Mouse (Mus musculus) effector memory CD4-positive, alpha-beta T cell, adult 7 months (primary cell): ENCODE measurements around the gene Cmpk1. TPM values are rescaled to one million over a fixed set of nuclear protein-coding genes. Genes with fewer than 3 reads are reported as not detected.

Source experiments
- polyA plus RNA-seq: library from polyadenylated mRNA; unstranded; fragments of 100-300 nt; shearing (Covaris generic); gene quantifications from one replicate; pipeline ENCODE4 v1.2.1, GENCODE M21; 2017

Cmpk1 gene
- polyA plus RNA-seq: 89.1 TPM

DNA sequence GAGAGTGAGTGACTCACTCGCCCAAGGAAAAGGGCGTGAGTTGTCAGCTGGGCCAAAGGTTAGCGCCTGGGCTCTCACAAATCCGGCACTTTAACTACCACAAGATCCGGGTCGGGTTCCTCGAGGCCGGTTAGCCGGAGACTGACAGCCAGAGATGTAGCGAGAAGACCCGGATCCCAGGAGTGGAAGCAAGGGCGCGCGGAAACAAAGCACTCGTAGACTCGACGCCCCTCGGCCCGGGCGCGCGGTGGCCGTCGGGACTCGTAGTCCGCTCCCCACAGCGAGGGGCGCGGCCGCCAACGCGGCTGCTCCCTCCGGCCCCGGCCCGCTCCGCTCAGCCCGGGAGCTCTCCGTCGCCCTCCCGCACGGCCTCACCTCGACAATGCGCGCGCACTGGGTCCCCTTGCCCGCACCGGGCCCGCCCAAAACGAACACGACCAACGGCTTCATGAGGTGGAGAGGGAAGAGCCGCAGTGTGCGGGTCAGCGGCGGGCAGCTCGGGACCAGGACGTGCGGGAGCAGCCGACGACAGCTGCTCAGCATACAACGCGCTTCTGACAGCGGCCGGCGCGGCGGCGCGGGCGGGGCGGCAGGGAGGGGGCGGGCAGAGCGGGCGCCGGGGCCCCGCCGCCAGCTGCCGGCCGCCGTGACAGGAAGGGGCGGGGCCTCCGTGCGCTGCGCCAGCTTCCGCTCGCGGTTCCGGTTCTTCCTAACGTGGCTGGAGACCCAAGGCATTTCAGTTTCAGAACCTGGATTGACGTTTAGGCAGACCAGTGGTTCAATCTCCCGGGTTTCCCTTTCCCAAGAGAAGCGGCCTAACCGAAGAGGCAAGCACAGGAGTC lies at the start of gene Cmpk1:
Gene Cmpk1 (minus strand): TSS at position 651 of the 842 bp plus-strand sequence.

DNA sequence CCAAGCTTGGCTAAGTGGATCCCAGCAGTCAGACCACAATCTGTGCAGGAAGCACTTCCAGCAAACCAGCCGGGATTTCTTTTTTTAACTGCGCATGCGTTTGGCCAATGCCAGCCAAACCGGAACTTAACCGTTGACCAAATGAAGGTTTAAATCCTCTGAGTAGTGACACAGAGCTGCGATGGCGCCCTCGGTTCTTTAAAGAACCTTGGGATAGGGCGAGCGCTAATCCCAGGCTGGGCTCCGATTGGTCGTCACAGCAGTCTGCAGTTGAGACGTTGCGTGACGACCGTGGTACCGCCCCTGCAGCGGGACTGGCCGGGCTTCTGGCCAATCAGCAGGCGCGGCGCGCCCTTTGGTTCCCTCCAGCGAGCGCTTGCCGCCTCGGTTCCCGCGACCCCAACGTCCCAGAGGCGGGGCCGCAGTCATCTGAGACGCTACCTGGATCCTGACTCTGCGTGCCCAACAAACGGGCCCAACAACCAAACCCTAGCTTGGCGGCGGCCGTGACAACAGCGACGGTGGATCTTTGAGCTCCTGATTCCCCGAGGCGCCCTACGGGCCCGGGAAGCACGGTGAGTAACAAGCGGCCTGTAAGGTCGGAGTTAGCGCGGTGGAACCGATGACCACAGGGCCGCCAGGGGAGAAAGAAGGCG lies 12.9 kb upstream of the Cmpk1 start, which contains the start of gene Stil:
Gene Stil (plus strand): TSS at position 387 of the 656 bp plus-strand sequence.

DNA sequence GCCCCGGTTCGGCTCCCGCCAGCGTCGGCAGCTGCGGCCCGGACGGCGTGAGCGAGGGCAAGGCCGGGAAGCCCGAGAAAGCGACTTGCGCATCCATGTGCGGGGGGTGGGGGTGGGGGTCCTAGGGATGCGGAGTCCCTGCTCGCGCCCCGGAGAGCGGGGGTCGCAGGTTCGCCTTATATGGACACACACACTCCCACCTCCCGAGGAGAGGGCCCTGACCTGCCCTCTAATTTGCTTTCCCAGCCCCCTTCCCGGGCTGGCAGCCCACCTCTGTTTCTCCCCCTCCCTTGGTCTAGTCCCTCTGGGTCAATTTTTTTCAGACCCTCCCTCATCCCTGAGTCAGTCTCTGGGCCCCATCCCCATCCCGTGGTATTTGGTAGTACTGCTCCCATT lies 61.1 kb downstream of the Cmpk1 start, which contains the start of gene Foxe3:
Gene Foxe3 (minus strand): TSS at position 97 of the 396 bp plus-strand sequence.

Other genes starting within 250 kb of the Cmpk1 start
- not detected for gene Gm12830, start 165.5 kb downstream of the Cmpk1 start, polyA plus RNA-seq
- 2.6 TPM for gene Foxd2, start 78.4 kb downstream of the Cmpk1 start, polyA plus RNA-seq
- gene Foxe3, start 61.2 kb downstream of the Cmpk1 start, polyA plus RNA-seq: not detected
- gene Stil, start 12.9 kb upstream of the Cmpk1 start, polyA plus RNA-seq: 0.30 TPM
- gene Tal1, start 69.2 kb upstream of the Cmpk1 start, polyA plus RNA-seq: not detected
- gene Pdzk1ip1, start 101.5 kb upstream of the Cmpk1 start, polyA plus RNA-seq: 0.48 TPM
- gene Cyp4x1, start 147.0 kb upstream of the Cmpk1 start, polyA plus RNA-seq: 0.18 TPM